Mouse (Mus musculus) adrenal gland, adult 2 months (tissue): ENCODE measurements around the gene Pdgfc. TPM values are rescaled to one million over a fixed set of nuclear protein-coding genes. Genes with fewer than 3 reads are reported as not detected.
"Not testable (repeated sequence)": the region's sequence is repeated elsewhere in the genome, so short reads cannot be mapped to it uniquely, and the experiment has no call there.

ENCODE experiments used
- DNase-seq: peaks from one replicate; pipeline ENCODE4 v3.0.0; 2021
- polyA plus RNA-seq: library from polyadenylated mRNA; depleted of rRNA; stranded (reverse); fragments of >200 nt; gene quantifications from 2 replicates; pipeline ENCODE4 v1.2.3, GENCODE M21; 2012
- total RNA-seq, 2 experiments: library from RNA; stranded (reverse); gene quantifications; 2 replicates each; pipeline ENCODE4 v1.2.3; 2021

The Pdgfc gene
- total and polyA plus RNA-seq, 3 experiments, result 4.1 to 11.3 (median 6.0) TPM

DNA sequence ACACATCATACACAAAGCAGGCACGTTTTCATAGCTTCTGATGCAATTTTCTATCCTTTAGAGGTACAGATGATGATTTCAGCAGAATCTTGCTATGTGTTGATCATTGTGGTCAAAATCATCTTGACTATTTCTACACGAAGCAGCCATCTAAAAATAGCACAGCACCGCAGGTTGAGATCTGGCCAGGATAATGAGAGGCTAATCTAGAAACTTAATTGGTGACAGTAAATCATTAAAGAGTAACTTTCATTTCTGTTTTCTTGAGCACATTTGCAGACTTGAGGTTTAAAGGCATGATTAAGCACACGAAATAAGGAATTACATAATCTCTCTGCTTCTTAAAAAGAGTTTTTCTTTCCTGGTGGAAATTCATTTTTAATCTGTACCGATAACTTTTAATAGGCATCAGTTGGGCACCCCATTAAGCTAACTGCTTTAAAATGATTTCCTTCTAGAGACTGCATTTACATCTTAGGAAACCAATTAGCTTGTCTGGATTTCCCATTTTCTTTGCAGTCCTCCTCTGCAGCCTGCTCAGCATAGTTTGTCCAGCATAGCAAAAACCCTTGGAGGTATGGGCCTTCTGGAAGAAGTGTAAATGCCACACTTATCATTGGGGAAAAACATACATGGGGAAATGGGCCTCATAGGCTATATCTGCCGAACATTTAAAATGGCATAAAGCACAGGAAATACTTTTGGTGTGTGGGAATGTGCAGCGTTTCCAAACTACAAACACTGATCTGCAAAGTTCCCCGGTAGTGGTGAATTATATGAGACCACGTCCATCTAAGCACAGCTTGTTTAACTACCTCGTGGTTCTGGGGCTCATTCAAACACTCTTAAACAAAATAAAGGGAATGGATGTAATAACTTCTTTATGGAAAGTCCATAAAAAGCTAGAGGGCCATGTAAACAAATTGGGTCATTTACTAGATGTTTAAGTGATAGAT lies 10.7 kb downstream of the Pdgfc start:
- DNase-seq, result no peak

DNA sequence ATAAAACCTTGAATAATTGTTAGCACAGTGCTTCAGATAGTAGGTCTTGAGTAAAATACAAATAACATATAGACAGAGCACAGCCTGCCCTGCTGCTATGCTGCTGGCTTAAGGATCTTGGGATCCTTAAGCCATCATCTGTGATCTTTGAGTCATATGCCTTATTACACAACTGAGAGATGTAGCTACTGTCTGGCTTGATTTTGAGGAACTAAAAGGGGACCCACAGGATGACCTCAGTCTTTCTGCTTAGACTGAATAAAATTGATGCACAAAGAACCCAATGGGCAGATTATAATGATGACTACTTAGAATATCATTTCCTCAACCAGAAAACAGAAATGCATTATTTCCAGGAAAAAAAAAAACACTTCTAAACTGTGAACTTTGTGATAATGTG lies 15.3 kb downstream of the Pdgfc start:
- no peak for DNase-seq

DNA sequence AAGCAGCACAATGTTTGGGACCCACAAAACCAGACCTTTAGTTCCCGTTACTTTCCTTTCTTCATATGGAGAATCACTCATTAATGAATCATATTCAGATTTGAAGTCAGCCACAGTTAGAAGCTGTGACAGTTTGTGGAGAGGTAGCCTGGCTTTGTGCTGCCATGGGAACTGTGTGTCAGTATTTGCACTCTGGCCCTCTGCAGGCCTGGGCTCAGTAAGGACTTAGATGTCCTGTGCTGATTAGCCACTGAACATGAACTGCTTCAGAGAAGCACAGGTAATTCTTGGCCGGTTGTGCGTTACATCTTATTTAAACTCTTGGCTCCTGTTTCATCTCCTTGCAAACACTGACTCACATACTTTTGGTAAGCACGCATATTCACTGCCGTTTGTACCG lies 16.2 kb downstream of the Pdgfc start:
- no peak for DNase-seq

DNA sequence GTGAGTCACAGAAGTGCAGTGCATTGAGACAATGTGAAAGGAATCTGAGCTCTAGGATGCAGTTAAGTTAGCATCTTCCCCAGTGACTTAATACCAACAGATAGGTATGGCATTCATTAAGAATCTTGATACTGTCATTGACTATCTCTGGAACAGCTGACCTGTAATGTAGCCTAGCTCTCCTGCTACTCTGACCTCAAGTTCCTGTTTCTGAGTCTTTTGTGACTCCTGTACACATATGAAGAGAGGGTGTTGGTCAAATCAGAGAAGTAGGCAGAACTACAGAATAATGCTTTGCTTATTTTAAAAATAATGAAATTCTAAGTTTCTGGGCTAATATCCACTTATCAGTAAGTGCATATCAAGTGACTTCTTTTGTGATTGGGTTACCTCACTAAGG lies 17.9 kb downstream of the Pdgfc start:
- DNase-seq, result no peak

DNA sequence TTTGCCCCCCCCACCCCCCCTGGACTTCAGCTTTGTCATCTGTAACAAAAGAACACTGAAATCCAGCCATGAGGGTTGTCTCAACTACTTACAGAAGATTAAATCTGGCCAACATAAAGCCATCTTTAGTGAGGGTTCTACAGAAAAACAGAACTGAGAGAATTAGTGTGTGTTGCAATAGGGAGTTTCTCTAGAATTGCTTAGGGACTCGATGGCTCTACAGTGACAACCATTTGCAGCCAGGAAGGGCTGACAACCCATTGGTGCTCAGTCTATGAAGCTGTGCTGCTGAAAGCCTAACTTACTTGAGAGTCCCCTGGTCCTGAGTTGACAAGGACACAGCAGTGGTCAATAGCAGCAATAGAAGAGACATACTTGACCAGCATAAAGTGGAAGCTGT lies 21.5 kb downstream of the Pdgfc start:
- no peak for DNase-seq

DNA sequence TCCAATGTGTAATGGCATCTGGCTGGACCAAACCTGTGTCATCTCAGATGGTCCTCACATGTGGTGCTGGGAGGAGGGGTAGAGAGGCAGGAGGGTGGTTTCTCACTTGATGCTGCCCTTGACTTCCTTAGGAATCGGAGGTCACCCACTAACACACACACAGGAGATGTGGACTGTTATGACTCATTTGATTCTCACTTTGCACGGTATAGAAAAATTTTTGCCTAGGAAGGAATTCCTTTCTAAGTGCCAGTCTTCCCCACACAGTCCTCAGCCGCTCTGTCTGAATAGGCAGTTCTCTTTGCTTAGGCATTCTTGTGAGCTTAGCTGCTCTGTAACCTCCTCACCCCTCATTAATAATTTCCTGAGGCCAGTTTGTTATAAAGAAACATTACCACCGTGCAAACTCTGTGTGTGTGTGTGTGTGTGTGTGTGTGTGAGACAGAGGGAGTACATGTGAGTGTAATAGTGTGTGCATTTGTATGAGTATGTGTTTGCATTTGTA lies 22.4 kb downstream of the Pdgfc start:
- no peak for DNase-seq

DNA sequence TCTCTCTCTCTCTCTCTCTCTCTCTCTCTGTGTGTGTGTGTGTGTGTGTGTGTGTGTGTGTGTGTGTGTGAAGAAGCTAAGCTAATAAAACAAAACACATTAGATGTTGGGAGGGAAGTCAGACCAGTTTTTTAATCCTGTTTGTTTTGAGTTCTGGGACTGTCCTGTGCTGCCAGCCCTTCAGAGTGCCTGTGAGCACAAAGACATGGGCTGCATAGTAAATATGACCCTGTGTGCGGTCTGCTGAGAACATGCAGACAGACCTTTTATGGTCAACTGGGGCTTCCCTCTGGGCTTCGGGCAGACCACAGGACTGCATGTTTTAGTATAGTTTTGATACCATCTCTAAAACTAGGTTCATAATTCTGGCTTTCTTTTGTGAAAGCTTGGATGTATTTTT lies 32.3 kb downstream of the Pdgfc start:
- no peak for DNase-seq

DNA sequence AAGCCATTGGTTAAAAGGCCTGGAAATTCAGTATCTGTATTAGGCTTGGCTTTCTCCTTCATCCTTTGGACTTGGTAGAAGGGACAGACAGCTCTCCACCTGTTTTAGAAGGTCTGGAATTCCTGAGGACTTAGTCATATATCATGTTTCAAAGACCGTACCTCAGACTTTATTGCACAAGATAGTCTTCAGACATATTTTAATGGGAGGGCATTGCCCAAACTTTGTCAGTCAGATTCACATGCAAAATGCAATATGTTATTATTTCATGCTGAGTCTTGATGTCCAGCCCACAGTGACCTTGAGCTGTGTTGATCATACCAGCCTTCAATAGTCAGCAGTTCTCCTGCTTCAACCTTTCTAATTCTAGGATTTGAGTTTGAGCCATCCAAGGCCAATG lies 64.9 kb downstream of the Pdgfc start:
- peak; percentile 5 for DNase-seq

DNA sequence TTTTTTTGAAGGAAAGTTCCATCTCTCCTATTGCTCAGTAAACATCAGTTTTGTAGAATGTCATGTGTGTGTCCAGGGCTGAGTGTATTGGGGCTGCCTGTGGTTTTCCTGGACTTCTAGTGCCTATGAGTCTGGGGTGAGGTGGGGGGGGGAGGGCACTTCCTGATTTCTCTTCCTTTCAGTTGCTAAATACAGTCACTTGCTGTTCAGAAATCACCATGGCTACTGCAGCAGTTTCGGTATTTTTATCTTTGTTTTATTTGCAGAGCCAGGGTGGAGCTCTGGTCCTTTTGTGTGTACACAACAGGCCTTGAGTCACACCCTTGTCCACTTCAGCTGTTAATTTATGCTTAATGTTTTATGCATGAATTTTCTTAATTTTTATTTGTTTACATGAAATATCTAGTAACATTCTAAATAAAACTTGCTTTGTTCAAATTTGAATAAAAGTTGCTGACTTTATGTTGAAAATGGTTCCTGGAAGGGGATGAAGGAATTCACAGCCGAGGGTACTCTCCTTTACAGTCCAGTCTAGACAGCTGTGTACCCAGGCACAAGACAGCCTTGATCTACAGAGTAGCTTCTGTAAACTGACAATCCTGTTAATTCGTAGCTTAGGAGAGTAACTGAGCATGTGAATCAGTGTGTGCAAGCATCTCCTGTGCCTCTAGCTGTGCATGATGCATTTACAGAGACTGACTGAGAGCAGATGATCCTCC lies 66.1 kb downstream of the Pdgfc start:
- DNase-seq, result no peak

DNA sequence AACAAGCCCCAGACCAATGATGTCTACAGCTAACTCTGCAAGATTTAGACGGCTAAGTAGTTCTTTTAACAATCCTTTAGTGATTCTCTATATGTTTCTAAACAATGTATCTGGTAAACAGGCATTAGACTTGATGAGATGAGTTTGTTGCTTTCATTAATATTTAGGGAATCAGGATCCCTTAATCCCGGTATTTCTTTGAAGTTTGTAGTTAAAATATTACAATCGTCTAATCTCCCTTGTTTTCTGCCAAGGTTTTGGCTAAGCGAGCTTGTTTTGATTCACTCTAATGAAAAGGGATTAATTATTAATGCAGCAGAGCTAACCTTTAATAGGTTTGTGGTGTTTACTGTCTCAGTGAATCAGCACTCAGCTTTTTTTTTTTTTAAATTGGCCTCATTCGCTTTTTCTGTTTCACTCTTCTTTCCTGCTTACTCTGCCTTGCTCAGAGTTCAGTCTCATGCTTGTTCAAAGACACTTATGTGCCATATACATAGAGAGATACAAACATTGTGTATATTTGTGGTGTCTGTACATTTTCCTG lies 66.7 kb downstream of the Pdgfc start:
- DNase-seq, result no peak

DNA sequence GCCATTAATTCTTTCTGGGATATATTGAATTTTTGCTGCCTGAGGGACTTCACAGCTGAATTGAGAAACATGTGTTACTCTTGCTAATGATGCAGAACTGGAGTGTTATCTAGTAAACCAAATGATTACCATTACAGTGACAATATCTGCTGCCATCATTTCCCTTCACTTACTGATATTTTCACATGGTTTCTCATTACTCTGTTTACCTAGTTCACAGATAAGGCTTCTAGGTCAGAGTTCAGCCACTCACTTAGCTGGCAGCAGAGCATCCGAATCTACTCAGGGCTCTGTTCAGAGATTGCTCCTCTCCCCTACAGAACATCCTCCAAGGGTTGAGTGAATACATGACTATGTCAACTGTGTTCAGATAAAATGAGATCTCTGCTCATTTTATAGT lies 71.3 kb downstream of the Pdgfc start:
- DNase-seq, result no peak

DNA sequence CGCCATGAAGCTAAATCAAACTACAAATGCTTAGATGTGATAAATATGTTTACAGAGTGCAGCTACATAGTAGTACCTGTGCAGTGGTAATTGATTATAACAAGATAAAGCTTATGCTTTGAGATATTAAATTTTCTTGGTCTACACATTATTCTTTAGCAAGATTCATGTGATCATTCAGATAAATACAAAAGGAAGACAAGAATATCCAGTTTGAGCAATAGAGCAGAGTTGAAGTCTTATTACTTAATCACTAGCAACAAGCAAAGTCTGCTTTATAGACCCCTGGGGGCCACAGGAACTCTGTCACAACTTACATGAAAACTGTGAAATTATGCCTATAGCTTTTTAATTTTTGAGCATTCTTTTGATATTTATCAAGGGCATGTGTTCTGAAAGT lies 74.8 kb downstream of the Pdgfc start:
- DNase-seq, result no peak

DNA sequence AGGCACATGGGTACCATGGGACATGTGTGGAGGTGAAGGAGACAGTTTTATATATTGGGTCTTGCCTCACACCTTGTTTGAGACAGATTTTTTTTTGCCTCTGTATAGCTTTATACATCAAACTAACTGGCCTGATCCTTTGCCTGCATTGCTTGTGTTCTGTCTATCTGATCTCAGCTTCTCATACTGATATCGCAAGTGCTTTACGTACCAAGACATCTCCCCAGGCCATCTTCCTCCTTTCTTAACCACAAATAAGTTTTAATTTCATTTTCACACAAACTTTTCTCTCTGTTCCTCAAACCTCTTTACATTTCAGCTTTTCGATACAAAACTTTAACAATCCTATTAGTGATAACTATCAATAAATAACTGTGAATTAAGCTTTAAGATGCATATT lies 76.7 kb downstream of the Pdgfc start:
- no peak for DNase-seq

DNA sequence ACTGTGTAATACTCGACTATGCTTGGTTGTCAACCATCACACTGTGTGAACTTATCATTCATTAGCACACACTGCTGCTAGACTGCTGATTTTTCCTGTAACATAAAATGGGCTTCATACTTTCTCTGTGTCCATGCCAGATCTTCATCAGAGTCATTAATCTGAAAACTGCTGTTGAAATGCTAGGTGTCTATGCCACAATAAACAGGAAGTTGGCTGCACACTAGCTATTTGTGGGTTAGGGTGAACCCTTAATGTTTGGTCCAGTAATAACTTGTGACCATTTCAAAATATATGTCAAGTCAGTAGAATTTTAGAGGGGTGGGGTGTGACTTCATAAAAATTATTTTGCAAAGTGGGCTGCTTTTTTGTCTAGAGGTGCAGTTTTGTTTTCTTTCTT lies 84.4 kb downstream of the Pdgfc start:
- no peak for DNase-seq

DNA sequence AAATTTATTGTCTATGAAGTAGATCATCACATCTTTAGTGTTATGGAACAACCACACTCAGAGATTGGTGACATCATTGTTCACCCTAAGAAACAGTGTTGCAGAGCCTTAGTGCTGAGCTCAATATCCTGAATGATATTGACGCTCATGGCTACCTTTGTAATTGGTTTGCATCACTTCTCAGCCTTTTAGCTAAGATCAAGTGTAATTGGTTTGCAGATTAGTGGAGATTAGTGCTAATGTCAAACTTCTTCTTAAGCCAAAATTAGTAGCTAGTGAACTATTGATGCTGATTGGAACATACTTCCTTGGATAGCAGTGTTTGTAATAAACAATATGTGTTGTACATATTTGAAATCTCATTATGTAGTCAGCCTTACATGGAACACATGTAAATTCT lies 85.5 kb downstream of the Pdgfc start:
- no peak for DNase-seq

DNA sequence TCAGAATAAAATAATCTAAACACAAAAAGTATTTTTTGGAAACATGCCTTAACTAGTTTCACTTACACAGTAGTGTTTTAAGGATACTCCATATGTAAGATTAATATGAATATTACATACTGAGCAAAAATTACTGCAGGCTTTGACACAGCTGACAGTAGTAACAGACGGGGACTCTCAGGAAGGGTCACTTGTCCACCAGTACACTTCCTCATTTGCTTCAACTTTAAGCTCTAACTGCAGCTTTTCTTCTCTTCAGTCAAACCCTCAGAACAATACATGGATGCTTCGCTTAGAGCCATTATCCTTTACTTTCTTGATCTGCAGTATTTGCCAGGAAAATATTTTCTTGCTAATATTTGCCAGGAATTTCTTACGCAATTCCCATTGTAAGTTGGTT lies 87.2 kb downstream of the Pdgfc start:
- DNase-seq, result no peak

DNA sequence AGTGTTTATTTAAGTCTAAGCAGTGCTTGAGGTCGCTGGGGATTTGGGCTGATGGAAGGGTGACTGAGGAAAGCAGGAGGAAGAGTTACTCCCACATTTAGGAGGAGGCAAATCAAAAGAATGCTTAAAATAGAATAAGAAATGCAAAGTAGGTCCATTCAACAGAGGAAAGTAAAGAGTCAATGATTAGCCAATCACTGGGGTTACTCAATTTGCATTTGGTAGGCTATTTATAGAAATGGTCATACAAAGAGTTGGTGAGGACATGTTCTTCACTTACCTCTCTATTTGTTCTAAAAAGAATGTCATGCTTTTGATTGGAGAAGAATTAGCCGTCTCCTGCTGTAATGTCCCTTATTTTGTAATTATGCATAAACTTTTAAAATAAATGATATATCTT lies 90.8 kb downstream of the Pdgfc start:
- DNase-seq, result no peak

DNA sequence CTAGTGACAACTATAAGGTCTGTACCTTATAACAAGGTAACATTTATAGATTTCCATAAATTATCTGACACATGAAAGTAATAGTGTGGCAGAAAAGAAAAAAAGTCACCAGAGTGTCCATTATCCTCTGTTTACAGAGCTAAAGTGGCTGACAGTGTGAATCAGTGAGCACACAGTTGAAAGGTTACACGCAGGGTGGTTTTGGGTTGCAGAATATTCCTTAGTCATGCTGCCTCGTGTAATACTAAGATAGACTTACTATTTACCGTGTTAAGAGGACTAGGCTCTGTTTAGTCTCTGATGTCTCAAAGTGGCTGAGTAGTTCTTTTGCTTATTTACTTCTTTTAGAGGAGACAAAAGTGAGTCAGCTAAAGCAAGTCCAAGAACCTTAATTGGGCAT lies 100.8 kb downstream of the Pdgfc start:
- DNase-seq, result no peak

DNA sequence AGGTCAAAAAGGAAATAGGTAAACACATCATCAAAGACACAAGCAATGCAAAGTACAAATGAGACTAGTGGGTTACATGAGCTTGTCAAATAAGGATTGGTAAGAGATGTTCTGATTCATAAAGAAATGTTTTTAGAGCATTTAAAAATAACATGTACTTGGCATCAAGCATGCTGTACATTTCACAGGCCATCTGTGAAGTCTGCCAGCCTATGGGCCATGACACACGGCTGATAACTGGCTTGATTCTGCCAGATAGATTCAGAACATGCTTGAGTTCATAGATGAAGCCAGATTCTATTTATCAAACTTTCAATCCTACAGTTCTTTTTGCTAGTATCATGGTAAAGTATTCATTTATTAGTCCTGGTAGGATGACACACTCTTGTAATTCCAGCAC lies 101.8 kb downstream of the Pdgfc start:
- DNase-seq, result not testable (repeated sequence)

DNA sequence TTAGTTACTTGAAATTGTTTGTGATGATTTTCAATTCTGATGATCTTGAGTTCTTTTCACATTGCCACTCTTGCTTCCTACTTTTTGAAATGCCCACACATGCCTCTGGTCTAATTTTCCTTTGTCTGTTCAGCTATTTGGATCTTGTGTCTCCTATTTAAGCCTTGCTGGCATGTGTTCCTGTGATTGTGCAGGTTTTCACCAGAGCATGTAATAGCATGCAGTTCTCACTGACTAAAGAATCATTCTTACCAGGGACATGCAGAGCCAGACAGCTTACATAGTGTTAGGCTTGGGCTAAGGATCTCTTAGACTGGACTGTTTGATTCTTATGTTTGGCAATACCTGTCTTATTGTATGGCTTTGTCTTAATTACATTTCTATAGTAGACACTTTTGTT lies 107.5 kb downstream of the Pdgfc start:
- no peak for DNase-seq

DNA sequence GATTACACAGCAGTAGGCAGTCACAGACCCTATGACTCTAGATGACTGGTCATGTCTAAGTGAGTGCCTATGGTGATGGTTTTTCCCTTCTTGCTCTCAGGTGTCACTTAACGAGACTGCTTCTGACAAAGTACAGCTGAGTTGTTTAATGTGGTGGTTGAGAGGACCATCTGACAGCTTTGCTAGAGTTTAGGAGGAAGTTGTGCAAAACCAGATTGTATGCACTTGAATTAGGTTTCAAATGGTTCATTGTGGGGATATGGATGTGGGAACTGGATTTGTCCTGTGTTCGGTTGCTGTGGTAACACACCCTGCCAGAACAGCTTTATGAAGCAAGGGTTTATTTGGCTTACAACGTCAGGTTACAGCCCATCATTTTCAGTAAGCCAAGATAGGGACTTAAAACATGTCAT lies 112.9 kb downstream of the Pdgfc start:
- no peak for DNase-seq

DNA sequence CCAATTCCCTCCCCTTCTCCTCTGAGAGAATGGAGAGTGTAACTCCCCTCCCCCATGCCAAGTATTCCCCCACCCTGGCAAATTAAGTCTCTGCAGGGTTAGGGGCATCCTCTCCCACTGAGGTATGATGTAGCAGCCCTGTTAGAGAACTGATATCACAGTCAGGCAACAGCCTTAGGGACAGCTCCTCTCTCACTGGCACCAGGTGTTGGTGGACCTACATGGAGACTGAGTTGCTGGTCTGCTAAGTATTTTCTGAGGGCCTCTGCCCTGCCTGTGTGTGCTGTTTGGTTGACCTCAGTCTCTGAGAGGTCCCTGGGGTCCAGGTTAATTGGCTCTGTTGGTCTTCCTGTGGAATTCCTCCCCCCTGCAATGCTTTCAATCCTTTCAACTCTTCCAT lies 114.0 kb downstream of the Pdgfc start:
- DNase-seq, result no peak

DNA sequence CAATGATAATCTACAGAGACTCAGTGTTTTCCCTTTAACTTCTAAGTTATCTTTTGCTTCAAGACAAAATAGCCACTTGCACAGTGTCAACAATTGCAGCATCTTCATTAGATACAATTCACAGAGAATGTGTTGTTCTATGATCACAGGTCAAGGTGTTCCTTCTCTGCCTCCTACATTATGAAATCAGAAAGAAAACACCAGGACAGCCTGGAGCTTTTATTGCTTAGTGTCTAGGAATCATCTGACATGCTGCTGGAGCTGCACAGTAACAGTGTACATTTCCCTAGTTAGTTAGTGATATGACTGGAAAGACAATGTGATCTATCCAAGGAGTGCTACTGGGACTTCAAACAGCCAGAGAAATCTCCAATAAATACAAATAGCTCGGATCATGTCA lies 118.2 kb downstream of the Pdgfc start:
- DNase-seq, result no peak
